Mouse (Mus musculus) midbrain, embryonic 12.5 days (tissue): Measurements from ENCODE around the gene Dennd5b. TPM values are rescaled to one million over a fixed set of nuclear protein-coding genes. Genes with fewer than 3 reads are reported as not detected.

Experiments
- ATAC-seq: fragments of 200-750 bp; cut with Nextera tagmentation; 2 replicates; pipeline ENCODE4 v1.8.0; 2017; ENCODE audit warnings: low read depth, moderate TSS enrichment, moderate library complexity; ENCODE audit not compliant: low FRiP score
- H3K27ac ChIP-seq: fragments of 300-500 bp; sonication (generic); replicated peaks from 2 replicates; pipeline ENCODE4 v1.5.1; 2016; ENCODE audit warnings: mild to moderate bottlenecking
- H3K27me3 ChIP-seq: fragments of 300-500 bp; sonication (generic); 2 replicates; pipeline ENCODE4 v1.6.1; 2016; ENCODE audit warnings: mild to moderate bottlenecking
- H3K36me3 ChIP-seq: fragments of 300-500 bp; sonication (generic); 2 replicates; pipeline ENCODE4 v1.6.1; 2016
- H3K4me1 ChIP-seq: fragments of 300-500 bp; sonication (generic); 2 replicates; pipeline ENCODE4 v1.6.1; 2016
- H3K4me2 ChIP-seq: fragments of 300-500 bp; sonication (generic); replicated peaks from 2 replicates; pipeline ENCODE4 v1.6.1; 2016; ENCODE audit warnings: mild to moderate bottlenecking, moderate library complexity
- H3K4me3 ChIP-seq: fragments of 300-500 bp; sonication (generic); 2 replicates; pipeline ENCODE4 v1.5.1; 2016; ENCODE audit warnings: mild to moderate bottlenecking
- H3K9ac ChIP-seq: fragments of 300-500 bp; sonication (generic); replicated peaks from 2 replicates; pipeline ENCODE4 v1.6.1; 2016; ENCODE audit warnings: mild to moderate bottlenecking, moderate library complexity
- H3K9me3 ChIP-seq: fragments of 300-500 bp; sonication (generic); 2 replicates; pipeline ENCODE4 v1.6.1; 2016; ENCODE audit warnings: mild to moderate bottlenecking
- WGBS: fragments of 180-500 bp; shearing (Covaris S2); methylation state at CpG from one replicate; pipeline ENCODE4 v1.1.7; 2016; 5-methylcytosine and 5-hydroxymethylcytosine counted together
- polyA plus RNA-seq: library from polyadenylated mRNA; unstranded; fragments of >200 nt; fragmentation: Nextera tagmentation; extraction: Ambion mirVana; gene quantifications from 2 replicates; pipeline ENCODE4 v1.2.1, GENCODE M21; 2016

The Dennd5b gene
- polyA plus RNA-seq, result 19.8 and 22.7 TPM in 2 replicates

GRCm38 (mm10) chr6:149101076-149101942 lies at the start of gene Dennd5b:
Dennd5b (minus strand) TSS chr6:149101680.
- peak within 1 kb of the TSS; percentile 86 for H3K9ac ChIP-seq
- no peaks in the 10 kb centered on the region for H3K36me3 ChIP-seq
- peaks cover 7% of the 10 kb centered on the region; the same call in 1 of the 2 replicates for H3K4me1 ChIP-seq
- peak; percentile 93 for ATAC-seq
- peak within 1 kb of the TSS; percentile 69 for H3K4me2 ChIP-seq
- H3K9me3 ChIP-seq, result no peaks in the 10 kb centered on the region
- H3K27me3 ChIP-seq, result no peaks in the 10 kb centered on the region; the same call in 1 of the 2 replicates
- peak within 1 kb of the TSS; percentile 98 for H3K27ac ChIP-seq
- peak within 1 kb of the TSS; percentile 87 for H3K4me3 ChIP-seq
- under 1% methylated on average over 120 of the region's 124 CpGs for WGBS

DNA sequence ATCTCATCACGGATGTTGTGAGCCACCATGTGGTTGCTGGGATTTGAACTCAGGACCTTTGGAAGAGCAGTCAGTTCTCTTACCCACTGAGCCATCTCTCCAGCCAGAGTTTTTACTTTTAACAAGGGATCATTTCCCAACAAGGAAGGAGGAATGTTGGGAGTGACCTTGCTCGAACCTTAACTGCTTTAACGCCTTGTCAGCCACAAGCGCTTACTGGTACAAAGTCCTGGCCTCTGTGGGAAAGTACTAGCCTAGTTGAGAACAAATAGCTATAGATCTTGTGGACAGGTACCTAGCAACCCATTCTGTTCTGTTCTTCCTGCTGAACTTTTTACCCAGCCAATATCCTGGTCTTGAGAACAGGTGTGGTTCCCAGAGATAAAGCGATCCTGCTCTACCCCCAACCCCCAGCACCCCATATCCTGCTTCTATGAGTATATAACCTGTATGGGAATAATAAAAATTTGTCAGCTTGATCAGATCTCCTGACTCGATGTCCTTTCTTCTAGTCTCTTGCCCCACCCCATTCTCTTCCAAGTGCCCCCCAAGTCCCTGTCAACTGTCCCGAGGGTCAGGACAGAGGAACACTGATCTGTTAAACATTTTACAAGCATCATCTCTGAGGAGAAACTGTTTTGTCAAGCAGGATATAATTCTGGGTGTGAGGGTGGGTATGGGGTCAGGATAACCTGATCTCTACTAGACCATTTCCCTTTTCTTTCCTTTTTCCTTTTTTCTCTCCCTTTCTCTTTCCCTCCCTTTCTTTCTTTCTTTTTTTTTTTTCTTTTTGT lies 47.2 kb upstream of the Dennd5b start:
- 94% methylated on average over 7 of the region's 7 CpGs for WGBS
- Histone ChIP-seq H3K27ac (no peak overlapping the region), H3K4me3 (no peak overlapping the region), H3K4me2 (no peak overlapping the region), H3K4me1 (no peaks in the 10 kb centered on the region), H3K27me3 (no peaks in the 10 kb centered on the region), H3K36me3 (peaks cover 19% of the 10 kb centered on the region), H3K9ac (no peak overlapping the region), H3K9me3 (no peaks in the 10 kb centered on the region)
- ATAC-seq, result no peak

GRCm38 (mm10) chr6:149145143-149145542 lies 43.7 kb upstream of the Dennd5b start:
- Histone ChIP-seq H3K36me3 (0 out of 2 replicates have a peak, but pooled peaks cover 5% of the 10 kb centered on the region), H3K4me1 (peaks cover 8% of the 10 kb centered on the region), H3K4me2 (no peak overlapping the region), H3K9ac (no peak overlapping the region), H3K27me3 (no peaks in the 10 kb centered on the region), H3K4me3 (no peak overlapping the region), H3K9me3 (no peaks in the 10 kb centered on the region), H3K27ac (no peak overlapping the region)
- ATAC-seq, result no peak
- 95% methylated on average over 1 of the region's 1 CpGs for WGBS

GRCm38 (mm10) chr6:149141393-149142173 lies 40.1 kb upstream of the Dennd5b start:
- Histone ChIP-seq H3K4me3 (peak overlapping the region; percentile 43), H3K27me3 (no peaks in the 10 kb centered on the region), H3K9me3 (no peaks in the 10 kb centered on the region), H3K4me2 (peak overlapping the region; percentile 63), H3K9ac (peak overlapping the region; percentile 57; the same call in 1 of the 2 replicates), H3K4me1 (peaks cover 8% of the 10 kb centered on the region), H3K36me3 (no peaks in the 10 kb centered on the region), H3K27ac (no peak overlapping the region)
- 6% methylated on average over 36 of the region's 36 CpGs for WGBS
- ATAC-seq, result peak; percentile 94

DNA sequence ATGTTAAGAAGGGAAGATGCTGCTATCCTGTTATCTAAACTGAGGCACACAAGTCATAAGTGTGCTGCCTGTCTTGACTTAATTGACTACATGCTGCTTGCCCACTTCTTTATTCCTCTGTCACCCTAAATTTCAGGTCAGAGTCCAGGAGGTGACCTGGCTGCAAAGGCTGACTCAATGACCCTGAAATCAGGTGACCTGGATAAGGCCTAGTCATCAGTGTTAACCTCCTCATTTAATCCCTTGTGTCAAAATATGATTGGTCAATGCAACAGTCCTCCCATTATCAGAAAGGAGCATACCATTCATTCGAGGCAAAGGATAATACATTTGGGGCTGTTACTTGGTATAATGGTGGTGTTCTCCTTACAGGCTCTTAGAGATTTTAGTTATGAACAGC lies 38.0 kb upstream of the Dennd5b start, which contains the start of gene Etfbkmt:
Gene Etfbkmt (plus strand): TSS at position 379 of the 400 bp plus-strand sequence.
- H3K9me3 ChIP-seq, result no peaks in the 10 kb centered on the region
- ATAC-seq, result no peak
- H3K4me2 ChIP-seq, result no peak within 1 kb of the TSS
- H3K36me3 ChIP-seq, result no peaks in the 10 kb centered on the region
- no peaks in the 10 kb centered on the region for H3K27me3 ChIP-seq
- H3K4me3 ChIP-seq, result no peak within 1 kb of the TSS
- peaks cover 8% of the 10 kb centered on the region for H3K4me1 ChIP-seq
- WGBS, result 67% methylated on average over 1 of the region's 1 CpGs
- H3K9ac ChIP-seq, result no peak within 1 kb of the TSS
- H3K27ac ChIP-seq, result no peak within 1 kb of the TSS

DNA sequence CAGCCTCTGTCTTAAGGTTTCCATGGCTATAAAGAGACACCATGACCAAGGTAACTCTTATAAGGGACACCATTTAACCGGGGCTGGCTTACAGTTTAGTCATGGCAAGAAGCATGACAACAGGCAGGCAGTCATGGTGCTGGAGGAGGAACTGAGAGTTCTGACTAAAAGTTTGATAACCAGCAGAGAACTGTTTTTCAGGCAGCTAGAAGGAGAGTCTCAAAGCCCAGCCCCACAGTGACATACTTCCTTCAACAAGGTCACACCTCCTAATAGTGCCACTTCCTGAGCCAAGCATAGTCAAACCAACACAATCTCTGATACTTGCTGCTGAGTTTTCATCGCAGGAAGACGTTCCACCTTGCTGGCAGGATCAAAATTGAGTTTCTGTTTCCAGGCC lies 37.5 kb upstream of the Dennd5b start:
- 89% methylated on average over 3 of the region's 3 CpGs for WGBS
- Histone ChIP-seq H3K27ac (no peak overlapping the region), H3K4me2 (no peak overlapping the region), H3K36me3 (no peaks in the 10 kb centered on the region), H3K4me1 (peaks cover 11% of the 10 kb centered on the region), H3K9me3 (no peaks in the 10 kb centered on the region), H3K9ac (no peak overlapping the region), H3K27me3 (no peaks in the 10 kb centered on the region), H3K4me3 (no peak overlapping the region)
- ATAC-seq, result no peak

DNA sequence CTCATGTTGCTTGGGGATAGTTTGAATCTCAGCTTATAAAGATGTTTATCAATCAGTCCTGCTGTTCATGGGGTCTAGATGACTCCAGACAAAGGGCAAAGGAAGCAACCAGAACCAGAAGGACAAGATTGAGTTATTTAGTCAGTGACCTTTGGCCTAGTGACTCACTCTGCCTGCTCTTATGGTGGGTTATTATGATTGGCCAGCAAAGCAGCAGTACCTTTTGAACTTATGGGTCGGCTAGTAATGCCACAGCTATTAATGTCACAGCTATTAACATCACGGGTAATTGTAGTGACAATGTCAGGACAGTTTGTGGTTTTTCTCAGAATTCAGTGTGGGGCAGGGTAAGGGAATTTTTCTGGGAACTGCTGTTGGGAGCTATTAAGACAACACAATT lies 36.5 kb upstream of the Dennd5b start:
- Histone ChIP-seq H3K4me2 (no peak overlapping the region), H3K36me3 (no peaks in the 10 kb centered on the region), H3K27me3 (no peaks in the 10 kb centered on the region), H3K9me3 (no peaks in the 10 kb centered on the region), H3K9ac (no peak overlapping the region), H3K27ac (no peak overlapping the region), H3K4me1 (peaks cover 11% of the 10 kb centered on the region), H3K4me3 (no peak overlapping the region)
- 80% methylated on average over 2 of the region's 2 CpGs for WGBS
- no peak for ATAC-seq

GRCm38 (mm10) chr6:149135631-149136030 lies 34.2 kb upstream of the Dennd5b start:
- no peak for ATAC-seq
- Histone ChIP-seq H3K27me3 (no peaks in the 10 kb centered on the region), H3K4me2 (no peak overlapping the region), H3K36me3 (no peaks in the 10 kb centered on the region), H3K9me3 (no peaks in the 10 kb centered on the region), H3K27ac (no peak overlapping the region), H3K4me1 (peaks cover 3% of the 10 kb centered on the region; the same call in 1 of the 2 replicates), H3K9ac (no peak overlapping the region), H3K4me3 (no peak overlapping the region)
- WGBS, result 81% methylated on average over 6 of the region's 6 CpGs

GRCm38 (mm10) chr6:149134391-149135150 lies 33.1 kb upstream of the Dennd5b start:
- ATAC-seq, result no peak
- H3K27me3 ChIP-seq, result no peaks in the 10 kb centered on the region
- no peak overlapping the region for H3K9ac ChIP-seq
- WGBS, result 26% methylated on average over 5 of the region's 5 CpGs
- H3K4me3 ChIP-seq, result no peak overlapping the region
- peaks cover 3% of the 10 kb centered on the region; the same call in 1 of the 2 replicates for H3K4me1 ChIP-seq
- H3K4me2 ChIP-seq, result no peak overlapping the region
- H3K27ac ChIP-seq, result no peak overlapping the region
- no peaks in the 10 kb centered on the region for H3K36me3 ChIP-seq
- H3K9me3 ChIP-seq, result no peaks in the 10 kb centered on the region

- WGBS, result 33% methylated on average over 5 of the region's 5 CpGs
- Histone ChIP-seq H3K4me3 (no peak overlapping the region), H3K27me3 (no peaks in the 10 kb centered on the region), H3K4me2 (no peak overlapping the region), H3K4me1 (peaks cover 3% of the 10 kb centered on the region; the same call in 1 of the 2 replicates), H3K36me3 (no peaks in the 10 kb centered on the region), H3K9ac (no peak overlapping the region), H3K9me3 (no peaks in the 10 kb centered on the region), H3K27ac (no peak overlapping the region)
- ATAC-seq, result peak; percentile 70
These were observed 31.0 kb upstream of the Dennd5b start for GRCm38 (mm10) chr6:149132311-149133077.
